Mouse (Mus musculus): ENCODE results near the gene Thap7.

Thap7 gene

DNA sequence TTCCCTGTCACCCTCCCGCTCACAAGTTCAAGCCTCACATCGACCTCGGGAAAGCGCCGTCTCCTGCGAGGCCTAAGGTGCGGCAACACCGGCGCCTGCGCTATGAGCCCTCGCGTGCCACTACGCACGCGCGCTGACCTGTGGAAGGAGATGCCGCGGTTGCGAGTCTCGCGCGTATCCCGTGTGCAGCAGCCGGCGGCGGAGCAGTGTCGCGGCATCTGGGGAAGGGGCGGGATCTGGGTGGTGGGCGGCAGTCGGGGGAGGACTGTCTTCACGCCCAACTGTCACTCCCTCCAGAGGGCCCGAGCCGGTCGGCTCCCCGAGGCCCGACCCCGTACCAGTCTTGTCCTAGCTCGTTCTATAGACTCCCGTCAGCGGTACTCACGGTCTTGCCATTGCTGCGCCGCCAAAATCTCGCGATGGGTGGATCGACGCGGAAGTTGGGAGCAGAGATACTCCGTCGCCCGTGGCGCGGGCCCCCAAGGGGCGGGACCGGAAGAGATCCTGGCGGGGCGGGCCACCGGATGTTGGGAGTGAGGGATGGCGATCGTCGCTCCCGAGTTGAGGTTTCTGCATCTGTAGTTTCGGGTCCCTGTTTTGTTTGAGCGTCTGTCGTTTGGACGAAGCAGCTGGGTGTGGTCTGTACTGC is at the start of gene Thap7:
TSS of gene Thap7 (minus strand) at position 497 of the 649 bp plus-strand sequence.
- peak; percentile 97 for DNase-seq (ENCODE audit: extremely low spot score)

DNA sequence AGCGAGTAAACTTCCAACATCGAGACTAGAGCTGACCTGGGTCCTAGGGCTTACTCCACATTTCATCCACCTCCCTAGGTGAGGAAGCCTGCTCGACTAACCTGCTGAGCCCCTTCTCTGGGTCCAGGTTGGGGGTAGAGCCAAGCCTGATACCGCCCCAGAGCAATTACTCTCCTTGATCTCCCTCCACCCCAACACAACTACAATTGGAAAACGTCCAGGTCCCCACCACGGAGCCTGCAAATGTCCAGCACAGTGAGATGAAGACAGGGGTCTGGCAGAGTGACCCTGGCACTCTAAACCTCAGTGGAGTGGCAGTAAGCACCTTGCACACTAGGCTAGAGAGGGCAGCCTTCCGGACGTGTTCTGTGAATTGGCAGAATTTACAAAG is 45.9 kb upstream of the Thap7 start:
- no peak for DNase-seq (ENCODE audit: extremely low spot score)

DNA sequence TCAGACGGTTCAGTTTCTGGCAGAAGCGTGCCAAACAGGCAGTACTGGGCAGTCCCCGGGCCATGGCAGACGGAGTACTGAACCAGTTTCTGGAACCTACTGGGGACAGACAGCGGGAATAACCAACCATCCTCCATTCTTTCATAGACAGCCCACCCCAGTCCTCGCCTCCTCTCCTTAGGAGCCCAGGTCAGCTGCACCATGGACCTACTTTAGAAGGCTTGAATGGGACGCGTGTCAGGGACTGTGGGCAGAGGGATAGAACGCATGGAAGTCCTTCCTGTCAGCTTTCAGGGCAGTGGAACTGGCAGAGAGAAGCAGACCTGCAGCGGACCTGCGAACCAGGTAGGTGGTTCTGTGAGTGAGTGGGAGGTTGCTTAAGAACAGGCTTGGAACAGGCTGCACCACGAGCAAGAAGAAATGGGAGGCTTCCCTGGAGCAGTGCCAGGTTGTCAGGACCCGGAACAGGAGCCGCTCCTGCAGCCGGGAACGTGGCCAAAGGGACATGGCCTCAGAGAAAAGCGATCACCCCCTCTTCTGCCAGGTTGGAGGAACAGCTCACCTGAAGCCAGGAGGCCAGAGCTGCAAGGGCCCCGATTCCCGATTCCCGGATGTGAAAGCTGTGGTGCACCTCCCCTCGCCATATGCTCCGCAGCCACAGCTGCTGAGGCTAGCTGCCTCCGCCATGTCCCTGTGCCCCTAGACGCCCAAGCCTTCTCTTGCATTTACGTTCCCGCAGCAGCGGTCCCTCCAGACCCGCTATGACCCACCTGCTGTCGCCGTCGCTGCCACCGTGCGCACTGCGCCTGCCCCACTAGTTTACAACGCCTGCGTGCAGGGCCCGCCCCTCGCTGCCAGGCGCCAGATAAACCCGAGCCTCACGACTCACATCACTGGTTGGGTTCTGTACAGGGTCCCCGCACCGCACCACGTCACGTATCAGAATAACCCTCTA is 45.2 kb upstream of the Thap7 start:
- peak; percentile 15 for DNase-seq (ENCODE audit: extremely low spot score)

DNA sequence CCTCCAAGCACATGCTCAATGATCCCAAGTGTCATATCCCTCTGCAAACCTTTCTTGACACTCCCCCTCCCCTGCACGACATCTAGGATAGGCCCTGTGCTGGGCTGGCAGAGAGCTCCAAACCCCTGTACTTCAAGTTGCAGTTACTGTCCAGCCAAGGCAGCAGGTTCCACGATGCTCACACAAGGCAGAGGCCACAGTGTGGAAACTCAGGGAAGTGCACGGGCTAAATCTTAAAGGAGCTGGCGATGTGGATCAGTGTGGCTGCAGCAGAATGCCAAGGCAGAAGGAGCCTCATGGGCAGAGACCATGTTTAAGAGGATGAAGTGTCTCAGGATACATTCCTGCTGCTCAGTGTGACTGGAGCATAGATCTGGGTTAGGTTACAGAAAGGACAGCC is 35.2 kb upstream of the Thap7 start:
- no peak for DNase-seq (ENCODE audit: extremely low spot score)

DNA sequence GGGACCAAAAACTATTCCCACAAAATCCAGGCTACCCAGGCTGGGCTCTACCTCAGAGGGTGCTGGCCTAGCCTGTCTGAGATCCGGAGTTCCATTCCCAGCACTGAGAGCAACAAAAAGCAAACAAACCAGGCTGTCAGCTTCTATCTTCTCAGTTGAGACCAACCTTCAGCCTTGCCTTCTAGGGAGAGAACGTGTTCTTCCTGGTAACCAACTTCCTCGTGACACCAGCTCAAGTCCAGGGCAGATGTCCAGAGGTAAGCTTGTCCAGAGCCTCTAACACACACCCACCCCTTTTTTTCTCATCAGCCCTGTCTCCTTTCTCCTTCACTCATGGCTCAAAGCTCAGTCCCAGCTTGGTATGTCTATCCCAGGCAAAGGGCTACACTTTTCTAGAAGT is 33.8 kb upstream of the Thap7 start:
- no peak for DNase-seq (ENCODE audit: extremely low spot score)

DNA sequence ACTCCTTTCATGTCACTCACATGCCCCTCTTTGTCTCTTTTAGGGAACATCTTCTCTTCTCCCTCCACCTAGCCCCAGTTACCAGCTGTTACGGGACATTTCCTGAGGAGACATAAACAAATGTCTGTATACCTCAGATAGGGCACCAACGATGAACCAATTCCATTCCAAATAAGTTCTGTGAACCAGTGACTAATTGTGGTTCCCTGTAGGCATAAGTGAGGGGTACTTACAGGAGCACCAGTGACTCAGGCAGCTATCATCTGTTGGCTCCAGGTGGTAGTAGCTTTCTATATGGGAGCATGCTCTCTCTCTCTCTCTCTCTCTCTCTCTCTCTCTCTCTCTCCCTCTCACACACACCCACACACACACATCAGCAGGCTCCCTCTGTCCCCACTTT is 33.3 kb upstream of the Thap7 start:
- DNase-seq (ENCODE audit: extremely low spot score): no peak

DNA sequence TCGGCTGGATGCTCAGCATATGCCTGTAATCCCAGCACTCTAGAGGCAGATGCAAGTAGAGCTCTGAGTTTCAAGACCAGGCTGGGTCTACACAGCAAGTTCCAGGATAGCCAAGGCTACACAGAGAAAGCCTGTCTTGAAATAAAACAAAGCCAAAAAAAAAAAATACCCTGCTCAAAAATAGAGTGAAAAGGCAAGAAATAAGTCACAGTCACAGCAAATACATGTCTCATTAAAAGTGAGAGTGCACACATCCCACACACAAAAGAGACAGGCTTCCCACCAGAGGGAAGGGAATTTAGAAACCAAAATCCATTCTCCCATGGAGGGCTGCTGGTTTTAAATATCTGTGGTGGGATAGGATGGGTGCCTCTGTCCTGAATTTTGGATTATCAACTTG is 32.6 kb upstream of the Thap7 start:
- DNase-seq (ENCODE audit: extremely low spot score): no peak

DNA sequence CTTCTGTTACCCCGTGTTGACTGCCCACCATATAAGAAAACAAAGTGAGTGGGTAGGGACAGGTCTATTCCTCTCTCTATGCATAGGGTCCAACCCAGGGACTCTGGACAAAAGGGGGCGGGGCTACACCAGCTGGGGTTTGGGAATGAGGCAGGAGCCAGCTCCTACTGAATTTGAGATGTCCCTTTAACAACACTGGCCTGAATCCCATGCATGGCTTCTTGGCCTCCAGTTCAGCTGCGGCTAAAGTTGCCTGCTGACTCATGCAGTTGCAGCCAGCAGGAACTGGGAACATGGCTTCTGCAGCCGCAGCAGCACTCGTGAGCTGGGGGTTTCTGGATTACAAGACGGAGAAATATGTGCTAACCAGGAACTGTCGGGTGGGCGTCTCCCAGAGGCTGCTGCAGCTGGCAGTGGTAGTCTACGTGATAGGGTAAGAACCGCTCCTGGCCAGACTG is 30.8 kb upstream of the Thap7 start, which contains the start of gene P2rx6:
TSS of gene P2rx6 (plus strand) at position 135 of the 458 bp plus-strand sequence.
- peak; percentile 70 for DNase-seq (ENCODE audit: extremely low spot score)

DNA sequence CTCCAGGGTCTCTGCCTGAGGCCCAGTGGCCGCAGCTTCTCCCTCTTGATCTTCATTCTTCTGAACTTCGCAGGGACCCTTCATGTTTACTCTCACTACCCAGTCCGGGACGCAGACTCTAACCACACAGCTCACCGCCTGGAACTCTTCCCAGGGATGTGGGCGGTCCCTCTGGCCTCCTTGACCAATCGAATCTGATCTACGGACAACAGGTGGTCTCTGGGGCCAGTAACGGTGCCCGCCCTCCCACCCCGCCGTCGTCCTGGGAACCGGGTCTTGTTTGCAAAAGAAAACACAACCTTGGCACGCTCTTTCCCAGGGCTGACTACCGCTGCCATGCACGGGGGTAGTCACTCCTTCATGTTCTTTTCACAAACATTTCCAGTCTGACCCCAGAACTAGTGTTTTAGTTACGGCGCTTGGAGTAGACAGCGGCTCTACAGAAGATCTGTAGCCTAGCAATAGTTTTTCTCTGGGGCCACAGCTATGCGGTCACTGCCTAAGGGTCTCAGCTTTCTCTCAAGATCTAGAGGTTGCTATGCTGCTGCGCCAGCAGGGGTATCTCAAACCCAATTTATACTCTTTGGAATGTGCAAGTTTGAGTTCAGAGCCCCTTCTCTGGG is 30.3 kb upstream of the Thap7 start, which contains the start of gene Lrrc74b:
TSS of gene Lrrc74b (minus strand) at position 120 of the 623 bp plus-strand sequence.
- DNase-seq (ENCODE audit: extremely low spot score): peak; percentile 86

DNA sequence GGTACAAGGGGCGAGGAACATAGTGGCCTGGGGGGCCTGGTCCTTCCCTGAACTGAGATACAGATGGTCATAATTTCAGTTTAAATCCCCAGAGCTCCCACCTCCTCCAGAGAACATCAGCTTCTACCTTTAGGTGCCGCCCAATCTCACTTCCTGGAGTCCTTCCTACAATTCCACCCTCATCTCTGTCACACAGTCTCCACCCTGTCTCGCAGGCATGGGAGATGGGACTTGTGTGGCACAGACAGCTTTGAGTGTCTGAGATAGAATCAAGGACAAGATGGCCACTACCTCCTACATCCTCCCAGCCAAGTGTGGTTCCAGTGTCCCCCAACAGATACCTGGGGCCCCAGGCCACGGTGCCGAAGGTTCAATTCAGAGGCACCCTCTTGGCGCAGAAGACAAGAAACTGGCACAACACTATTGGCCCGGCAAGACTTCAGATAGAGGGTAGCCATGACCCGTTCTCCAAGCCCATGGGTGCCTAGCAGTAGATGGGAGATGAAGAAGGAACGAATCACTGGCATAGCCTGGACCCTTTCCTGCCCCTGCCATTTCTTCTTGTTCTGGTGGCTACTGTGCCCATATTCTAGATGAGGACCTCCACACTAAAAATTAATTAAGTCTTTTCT is 28.6 kb upstream of the Thap7 start:
- DNase-seq (ENCODE audit: extremely low spot score): no peak

DNA sequence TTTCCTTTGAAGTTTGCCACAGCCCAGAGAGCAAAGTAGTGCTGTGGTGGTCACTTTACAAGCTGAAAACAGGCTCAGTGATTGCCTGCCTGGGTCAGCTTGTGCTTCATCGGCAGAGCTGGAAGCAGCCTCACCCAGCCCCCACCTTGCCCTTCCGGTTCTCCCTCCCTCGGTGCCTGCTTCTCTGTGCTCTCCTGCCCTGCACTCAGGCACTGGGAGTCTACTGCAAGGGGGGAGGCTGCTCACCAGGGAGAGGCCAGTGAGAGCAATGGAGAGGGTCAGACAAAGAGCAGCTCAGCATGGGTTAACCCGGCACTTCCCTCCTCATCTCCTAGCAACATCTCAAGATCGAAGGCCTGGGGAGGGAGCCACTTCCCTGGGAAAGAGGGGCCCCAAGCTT is 27.9 kb upstream of the Thap7 start:
- DNase-seq (ENCODE audit: extremely low spot score): peak; percentile 46

DNA sequence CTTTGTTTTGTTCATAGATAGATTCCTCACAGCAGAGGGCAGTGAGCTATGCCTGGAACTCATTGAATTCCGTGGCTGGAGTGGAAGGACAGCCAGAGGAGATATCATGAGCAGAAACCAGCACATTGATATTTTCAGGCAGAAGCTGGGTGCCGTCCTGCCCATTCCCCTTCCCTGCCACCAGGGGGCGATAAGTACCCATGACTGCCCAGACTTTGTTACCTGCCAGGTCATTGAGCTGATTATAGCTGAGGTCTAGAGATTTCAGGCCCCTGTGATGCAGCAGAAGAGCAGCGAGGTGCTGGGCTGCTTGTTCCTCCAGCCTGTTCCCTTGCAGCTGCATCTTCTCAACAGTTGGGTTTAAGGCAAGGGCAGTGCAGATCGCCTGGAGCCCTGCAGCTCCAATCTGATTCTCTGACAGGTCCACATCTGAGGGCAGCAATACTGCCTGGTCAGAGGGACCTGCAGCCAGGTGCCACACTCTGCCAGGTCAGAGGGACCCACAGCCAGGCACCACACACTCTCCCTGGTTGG is 27.1 kb upstream of the Thap7 start:
- peak; percentile 75 for DNase-seq (ENCODE audit: extremely low spot score)

DNA sequence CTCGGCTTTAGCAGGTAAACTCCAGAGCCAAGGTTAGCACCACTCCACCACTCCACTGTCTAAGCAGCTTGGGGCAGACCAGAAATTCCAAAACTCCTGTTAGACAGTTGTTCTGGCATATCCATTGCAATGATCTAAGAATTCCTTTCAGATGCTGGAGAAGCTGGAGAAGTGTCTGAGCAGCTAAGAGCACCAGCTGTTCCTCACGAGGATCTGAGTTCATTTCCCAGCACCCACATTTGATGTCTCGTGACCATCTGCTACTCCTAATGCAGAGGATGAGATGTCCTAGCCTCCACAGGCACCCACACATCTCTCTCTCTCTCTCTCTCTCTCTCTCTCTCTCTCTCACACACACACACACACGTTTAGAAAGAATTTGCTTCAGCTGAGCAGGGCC is 26.0 kb upstream of the Thap7 start:
- no peak for DNase-seq (ENCODE audit: extremely low spot score)

DNA sequence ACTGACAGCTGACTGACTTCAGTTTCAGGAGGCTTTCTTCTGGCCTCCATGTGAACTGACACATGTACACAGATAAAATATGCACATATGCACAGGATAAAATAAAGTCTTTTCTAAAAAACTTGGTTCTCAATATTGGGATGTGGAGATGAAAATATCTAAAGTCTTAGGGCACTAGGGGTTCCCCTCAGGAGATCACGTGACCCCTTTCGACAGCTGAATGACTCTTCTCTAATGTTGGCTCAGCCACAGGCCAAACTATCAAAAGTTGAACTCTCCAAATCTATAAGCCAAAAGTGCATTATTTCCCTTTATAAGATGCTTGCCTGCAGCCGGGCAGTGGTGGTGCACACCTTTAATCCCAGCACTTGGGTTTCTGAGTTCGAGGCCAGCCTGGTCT is 25.2 kb upstream of the Thap7 start:
- no peak for DNase-seq (ENCODE audit: extremely low spot score)

DNA sequence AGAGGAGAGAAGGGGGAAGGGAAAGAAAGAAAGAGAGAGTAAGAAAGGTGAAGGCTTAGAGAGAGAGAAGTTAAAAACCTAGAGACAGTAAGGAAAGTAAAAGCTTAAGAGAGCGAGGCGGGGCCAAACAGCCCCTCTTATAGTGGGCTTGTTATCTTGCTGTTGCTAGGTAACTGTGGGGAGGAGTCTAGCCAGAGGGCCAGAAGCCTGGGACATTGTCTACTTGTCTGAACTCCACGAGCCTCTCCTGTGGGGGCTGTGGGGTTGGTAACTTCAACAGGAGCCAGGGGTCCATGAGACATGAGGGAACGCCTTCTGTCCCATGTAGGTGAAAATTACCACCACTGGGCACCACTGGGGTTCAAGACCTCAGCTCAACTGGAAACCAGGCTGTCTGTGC is 23.8 kb upstream of the Thap7 start:
- DNase-seq (ENCODE audit: extremely low spot score): peak; percentile 46

DNA sequence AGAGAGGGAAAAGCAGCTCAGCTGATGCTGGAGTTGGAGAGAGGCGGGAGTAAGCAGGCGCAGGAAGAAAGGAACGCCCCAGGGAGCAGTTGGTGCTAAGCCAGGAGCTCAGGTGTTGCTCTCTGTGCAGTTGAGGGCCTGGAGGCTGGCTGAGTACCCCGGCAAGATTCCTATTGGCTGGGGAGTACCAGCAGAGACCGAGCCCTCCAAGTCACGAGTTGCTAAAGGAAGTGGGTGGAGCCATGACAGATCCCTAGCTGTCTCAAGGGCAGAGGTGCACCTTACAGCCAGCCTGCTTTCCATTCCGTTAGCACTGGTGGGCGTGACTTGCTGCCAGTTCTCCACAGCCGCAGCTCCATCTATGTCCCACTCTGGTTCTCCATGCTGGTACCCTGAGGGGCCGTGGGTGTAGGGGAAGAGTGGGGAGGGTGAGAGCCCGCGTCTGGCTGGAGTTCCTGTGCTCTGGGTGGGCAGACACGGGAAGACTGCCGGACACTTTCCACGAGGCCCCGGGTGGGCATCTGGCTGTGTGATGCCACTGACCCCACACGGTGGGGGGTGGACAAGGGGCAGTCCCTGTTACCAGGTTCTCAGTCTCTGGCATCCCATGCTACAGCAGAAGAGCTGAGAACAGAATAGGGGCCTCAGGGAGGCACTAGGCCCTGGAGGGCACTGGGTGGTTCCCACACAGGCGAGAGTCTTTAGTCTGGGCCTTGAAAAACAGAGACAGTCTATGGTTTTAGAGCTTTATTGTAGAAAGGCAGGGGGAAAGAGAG is 23.2 kb upstream of the Thap7 start:
- DNase-seq (ENCODE audit: extremely low spot score): peak; percentile 64

DNA sequence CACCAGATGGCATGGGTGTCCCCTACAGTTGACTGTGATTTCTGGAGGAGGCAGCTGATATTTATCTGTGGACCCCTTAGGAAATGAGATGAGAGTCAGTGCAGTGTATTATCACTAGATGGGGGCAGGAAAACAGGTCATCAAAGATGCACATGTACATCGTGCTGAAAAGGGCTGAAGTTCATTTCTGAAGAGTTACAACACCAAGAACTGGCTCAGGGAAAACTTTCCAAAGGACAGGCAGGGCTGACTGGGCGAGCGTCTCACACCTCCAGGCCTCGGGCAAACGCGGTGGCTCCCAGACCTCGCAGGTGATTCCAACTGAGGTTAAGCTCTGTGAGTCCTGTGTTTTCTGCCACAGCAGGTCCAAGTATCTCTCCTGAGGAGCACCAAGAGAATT is 21.9 kb upstream of the Thap7 start:
- no peak for DNase-seq (ENCODE audit: extremely low spot score)

DNA sequence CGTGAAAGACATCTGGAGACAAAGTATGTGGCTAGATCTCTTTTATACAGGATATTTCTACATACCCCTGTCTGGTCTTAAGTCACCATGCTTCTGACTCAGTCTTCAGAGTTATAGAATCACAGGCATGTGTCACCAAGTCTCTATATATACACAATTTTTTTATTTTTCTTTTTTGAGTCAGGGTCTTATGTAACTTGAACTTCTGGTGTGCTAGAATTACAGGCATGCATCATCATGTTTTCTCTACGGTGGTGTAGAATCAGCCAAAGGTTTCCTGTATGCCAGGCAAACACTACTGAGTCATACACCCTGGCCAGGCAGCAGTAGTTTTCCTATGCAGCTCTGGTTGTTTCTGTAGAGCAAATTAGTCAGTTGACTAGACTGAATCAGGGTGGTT is 11.7 kb upstream of the Thap7 start:
- no peak for DNase-seq (ENCODE audit: extremely low spot score)

DNA sequence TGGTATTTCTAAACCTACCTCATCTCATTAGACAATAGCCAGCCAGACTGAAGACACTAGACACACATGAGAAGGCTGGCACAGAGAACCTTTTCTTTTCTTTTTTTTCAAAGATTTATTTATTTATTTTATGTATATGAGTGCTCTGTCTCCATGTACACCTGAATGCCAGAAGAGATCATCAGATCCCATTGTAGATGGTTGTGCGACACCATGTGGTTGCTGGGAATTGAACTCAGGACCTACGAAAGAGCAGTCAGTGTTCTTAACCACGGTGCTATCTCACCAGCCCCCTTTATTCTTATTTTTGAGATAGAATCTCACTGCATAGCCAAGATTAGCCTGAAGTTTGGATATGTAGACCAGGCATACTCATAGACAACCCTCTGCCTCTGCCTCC is 5.6 kb upstream of the Thap7 start:
- DNase-seq (ENCODE audit: extremely low spot score): no peak

DNA sequence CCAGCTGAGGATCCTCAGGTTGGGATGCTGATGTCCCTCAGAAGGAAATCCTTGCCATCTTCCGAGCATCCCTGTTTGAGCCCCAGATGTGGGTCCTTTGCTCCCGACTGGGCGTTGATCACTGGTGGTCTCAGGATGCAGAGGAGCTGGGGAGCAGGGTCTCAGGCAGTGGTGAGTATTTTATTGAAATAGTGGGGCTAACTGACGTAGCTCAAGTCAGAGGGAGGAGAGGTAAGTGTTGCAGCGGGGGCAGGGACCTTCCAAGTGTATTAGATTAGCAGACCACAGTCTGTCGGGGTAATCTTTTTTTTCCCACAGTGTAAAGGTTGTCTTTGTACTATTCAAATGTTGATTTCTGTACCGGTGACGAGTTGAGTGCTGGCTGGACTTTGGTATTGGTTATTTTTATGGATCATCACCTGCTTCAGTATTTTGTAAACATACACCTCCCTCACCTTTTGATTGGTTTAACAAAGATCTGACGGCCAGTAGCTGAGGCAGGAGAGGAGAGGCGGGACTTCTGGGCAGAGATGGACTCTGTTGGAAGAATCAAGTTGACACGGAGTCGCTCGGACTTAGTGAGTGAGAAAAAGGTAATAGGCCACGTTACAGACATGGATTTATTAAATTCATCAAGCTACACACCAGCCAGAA is 1.9 kb upstream of the Thap7 start:
- no peak for DNase-seq (ENCODE audit: extremely low spot score)
